ENCODE assay signal across 12 mouse cellular contexts in genomic region chr6:67134915-67135314, GRCm38 (mm10).
DNase-seq lines count a peak whose midpoint lies in the region; ATAC-seq and TF ChIP-seq lines count a peak whose summit lies in the region.
"Had no signal": no experiment of that assay in that cellular context is flagged by ENCODE, and none has a peak within 500 bp of the region (broad histone marks: within the 10 kb centered on the region; RNA-seq: fewer than 3 reads in every experiment).

No protein-coding gene starts in this region.

- TF ChIP-seq CTCF in embryonic fibroblast, embryonic 13.5 days (IDR thresholded peaks at IDR 0.05; ENCODE audit: borderline replicate concordance, insufficient read depth, low read length): no peak

- no peaks in the 10 kb centered on the region for H3K9me3 ChIP-seq in intestine, embryonic 15.5 days
- no peaks in the 10 kb centered on the region; the same call in 1 of the 2 replicates for H3K9me3 ChIP-seq in intestine, embryonic 16.5 days (ENCODE audit: control insufficient read depth, low read length)
- no peaks in the 10 kb centered on the region for H3K9me3 ChIP-seq in neural tube, embryonic 15.5 days (replicated peaks)
- H3K9me3 ChIP-seq in limb, embryonic 15.5 days: no peaks in the 10 kb centered on the region

- H3K4me1 ChIP-seq in intestine, embryonic 15.5 days (replicated peaks): peaks cover 8% of the 10 kb centered on the region
- H3K4me1 ChIP-seq in intestine, embryonic 16.5 days (ENCODE audit: control insufficient read depth, insufficient read depth, low read length): peaks cover 15% of the 10 kb centered on the region
- no peaks in the 10 kb centered on the region for H3K4me1 ChIP-seq in neural tube, embryonic 15.5 days
- H3K4me1 ChIP-seq in embryonic fibroblast, embryonic 13.5 days (ENCODE audit: control insufficient read depth, insufficient read depth, low read length): peaks cover 4% of the 10 kb centered on the region; the same call in 1 of the 2 replicates
- peaks cover 19% of the 10 kb centered on the region; the same call in 1 of the 2 replicates for H3K4me1 ChIP-seq in limb, embryonic 15.5 days

- H3K9ac ChIP-seq in intestine, embryonic 15.5 days: no peak overlapping the region
- no peak overlapping the region for H3K9ac ChIP-seq in intestine, embryonic 16.5 days (ENCODE audit: low read depth, low read length)
- no peak overlapping the region for H3K9ac ChIP-seq in neural tube, embryonic 15.5 days (replicated peaks)
- no peak overlapping the region for H3K9ac ChIP-seq in limb, embryonic 15.5 days

- H3K4me2 ChIP-seq in intestine, embryonic 15.5 days (replicated peaks): no peak overlapping the region
- no peak overlapping the region for H3K4me2 ChIP-seq in intestine, embryonic 16.5 days (ENCODE audit: low read depth, low read length)
- H3K4me2 ChIP-seq in neural tube, embryonic 15.5 days: no peak overlapping the region
- no peak overlapping the region for H3K4me2 ChIP-seq in limb, embryonic 15.5 days

- ATAC-seq in intestine, embryonic 15.5 days: no peak
- no peak for ATAC-seq in intestine, embryonic 16.5 days
- no peak for ATAC-seq in neural tube, embryonic 15.5 days (ENCODE audit: low FRiP score)
- no peak for ATAC-seq in limb, embryonic 15.5 days (ENCODE audit: insufficient number of reproducible peaks, low FRiP score, low TSS enrichment, low read depth)

- H3K27ac ChIP-seq in intestine, embryonic 15.5 days: 0 out of 2 replicates have a peak overlapping the region, but pooled peaks have one; percentile 4
- no peak overlapping the region for H3K27ac ChIP-seq in intestine, embryonic 16.5 days (ENCODE audit: low read length)
- H3K27ac ChIP-seq in neural tube, embryonic 15.5 days (replicated peaks): 0 out of 2 replicates have a peak overlapping the region, but pooled peaks have one; percentile 5
- peak overlapping the region; percentile 50; the same call in 1 of the 2 replicates for H3K27ac ChIP-seq in embryonic fibroblast, embryonic 13.5 days (ENCODE audit: insufficient read depth, low read length)
- peak overlapping the region; percentile 48 for H3K27ac ChIP-seq in limb, embryonic 15.5 days

- H3K36me3 ChIP-seq in intestine, embryonic 15.5 days: no peaks in the 10 kb centered on the region
- no peaks in the 10 kb centered on the region for H3K36me3 ChIP-seq in intestine, embryonic 16.5 days (ENCODE audit: control insufficient read depth, insufficient read depth, low read length)
- H3K36me3 ChIP-seq in neural tube, embryonic 15.5 days: no peaks in the 10 kb centered on the region
- no peaks in the 10 kb centered on the region for H3K36me3 ChIP-seq in limb, embryonic 15.5 days

- 31% methylated on average over 1 of the region's 1 CpGs for WGBS in intestine, embryonic 15.5 days
- WGBS in intestine, embryonic 16.5 days: 37% methylated on average over 1 of the region's 1 CpGs
- 54% methylated on average over 1 of the region's 1 CpGs for WGBS in neural tube, embryonic 15.5 days
- WGBS in limb, embryonic 15.5 days: 5% methylated on average over 1 of the region's 1 CpGs

- no peak for TF ChIP-seq POLR2A in embryonic fibroblast, embryonic 13.5 days (IDR thresholded peaks at IDR 0.05; ENCODE audit: low read depth, low read length)

- H3K27me3 ChIP-seq in intestine, embryonic 15.5 days (replicated peaks): no peaks in the 10 kb centered on the region
- H3K27me3 ChIP-seq in intestine, embryonic 16.5 days (replicated peaks; ENCODE audit: control insufficient read depth, insufficient read depth, low read length): no peaks in the 10 kb centered on the region
- H3K27me3 ChIP-seq in neural tube, embryonic 15.5 days (replicated peaks): no peaks in the 10 kb centered on the region
- H3K27me3 ChIP-seq in limb, embryonic 15.5 days: no peaks in the 10 kb centered on the region

- H3K4me3 ChIP-seq in intestine, embryonic 15.5 days (replicated peaks): no peak overlapping the region
- no peak overlapping the region for H3K4me3 ChIP-seq in intestine, embryonic 16.5 days (ENCODE audit: low read length)
- no peak overlapping the region for H3K4me3 ChIP-seq in neural tube, embryonic 15.5 days (replicated peaks)
- no peak overlapping the region for H3K4me3 ChIP-seq in embryonic fibroblast, embryonic 13.5 days (ENCODE audit: insufficient read depth, low read length)
- no peak overlapping the region for H3K4me3 ChIP-seq in limb, embryonic 15.5 days
- H3K4me3 ChIP-seq: megakaryocyte, embryonic 14.5 days had no signal

- DNase-seq in neural tube, embryonic 10.5 days (ENCODE audit: extremely low spot score, low spot score): no peak
- DNase-seq in gastrocnemius, postnatal 4 days (ENCODE audit: low spot score in 2 of 2): no peak
- DNase-seq: adrenal gland, postnatal 10 days; gastrocnemius, postnatal 14 days; heart, postnatal 4 days; lung, adult 18-20 months had no signal
